Mouse (Mus musculus): Measurements from ENCODE around the gene H1f0. TPM values are rescaled to one million over a fixed set of nuclear protein-coding genes. Genes with fewer than 3 reads are reported as not detected.

The H1f0 gene
- polyA plus RNA-seq, 1 experiment from 2014 or later: 561 TPM

- Histone ChIP-seq H3K9me3 (no peaks in the 10 kb centered on the region), H3K36me3 (peaks cover 35% of the 10 kb centered on the region), H3K4me3 (no peak overlapping the region), H3K27ac (peak overlapping the region; percentile 54), H3K4me1 (replicated peaks) (peaks cover 27% of the 10 kb centered on the region), H3K27me3 (ENCODE audit: insufficient read depth, poor library complexity, severe bottlenecking) (peaks cover 15% of the 10 kb centered on the region)
- 68% methylated on average over 9 of the region's 9 CpGs for WGBS
- DNase-seq (ENCODE audit: low spot score): no peak
Measured at GRCm38 (mm10) chr15:79050160-79050845, 22.1 kb downstream of the H1f0 start.

GRCm38 (mm10) chr15:79050964-79051363 lies 22.7 kb downstream of the H1f0 start:
- DNase-seq (ENCODE audit: low spot score): no peak
- Histone ChIP-seq H3K9me3 (no peaks in the 10 kb centered on the region), H3K4me1 (replicated peaks) (peaks cover 23% of the 10 kb centered on the region), H3K4me3 (no peak overlapping the region), H3K27ac (no peak overlapping the region), H3K27me3 (ENCODE audit: insufficient read depth, poor library complexity, severe bottlenecking) (peaks cover 15% of the 10 kb centered on the region), H3K36me3 (peaks cover 42% of the 10 kb centered on the region)
- WGBS: 88% methylated on average over 2 of the region's 2 CpGs

GRCm38 (mm10) chr15:79051461-79052360 lies 23.5 kb downstream of the H1f0 start:
- Histone ChIP-seq H3K9me3 (no peaks in the 10 kb centered on the region), H3K4me3 (no peak overlapping the region), H3K27ac (no peak overlapping the region), H3K4me1 (replicated peaks) (peaks cover 23% of the 10 kb centered on the region), H3K36me3 (peaks cover 49% of the 10 kb centered on the region), H3K27me3 (ENCODE audit: insufficient read depth, poor library complexity, severe bottlenecking) (peaks cover 13% of the 10 kb centered on the region)
- 74% methylated on average over 13 of the region's 13 CpGs for WGBS
- DNase-seq (ENCODE audit: low spot score): no peak

GRCm38 (mm10) chr15:79052366-79052765 lies 24.1 kb downstream of the H1f0 start:
- Histone ChIP-seq H3K36me3 (peaks cover 56% of the 10 kb centered on the region), H3K9me3 (no peaks in the 10 kb centered on the region)
- 86% methylated on average over 2 of the region's 2 CpGs for WGBS

GRCm38 (mm10) chr15:79056601-79057000 lies 28.4 kb downstream of the H1f0 start:
- no peak overlapping the region for H3K27ac ChIP-seq
- whole genome bisulfite sequencing: 90% methylated on average over 7 of the region's 7 CpGs
- no peaks in the 10 kb centered on the region for H3K27me3 ChIP-seq (ENCODE audit: insufficient read depth, poor library complexity, severe bottlenecking)
- H3K4me1 ChIP-seq (replicated peaks): peaks cover 12% of the 10 kb centered on the region
- no peak overlapping the region for H3K4me3 ChIP-seq
- no peaks in the 10 kb centered on the region for H3K9me3 ChIP-seq
- DNase-seq (ENCODE audit: low spot score): no peak
- H3K36me3 ChIP-seq: peaks cover 94% of the 10 kb centered on the region

More at GRCm38 (mm10) chr15:79052366-79052765, 24.1 kb downstream of the H1f0 start:
- peaks cover 6% of the 10 kb centered on the region; the same call in 1 of the 2 replicates for H3K27me3 ChIP-seq (ENCODE audit: insufficient read depth, poor library complexity, severe bottlenecking)
- peaks cover 23% of the 10 kb centered on the region for H3K4me1 ChIP-seq (replicated peaks)
- H3K27ac ChIP-seq: no peak overlapping the region
- no peak for DNase-seq (ENCODE audit: low spot score)
- H3K4me3 ChIP-seq: no peak overlapping the region

- H3K4me1 ChIP-seq (replicated peaks): peaks cover 18% of the 10 kb centered on the region
- 87% methylated on average over 6 of the region's 6 CpGs for WGBS
- no peak overlapping the region for H3K4me3 ChIP-seq
- H3K36me3 ChIP-seq: peaks cover 83% of the 10 kb centered on the region
- H3K27ac ChIP-seq: no peak overlapping the region
- no peak for DNase-seq (ENCODE audit: low spot score)
- no peaks in the 10 kb centered on the region for H3K9me3 ChIP-seq
- H3K27me3 ChIP-seq (ENCODE audit: insufficient read depth, poor library complexity, severe bottlenecking): no peaks in the 10 kb centered on the region
Measured at GRCm38 (mm10) chr15:79057850-79058249, 29.6 kb downstream of the H1f0 start.

GRCm38 (mm10) chr15:79060887-79061565 lies 32.8 kb downstream of the H1f0 start:
- no peak for DNase-seq (ENCODE audit: low spot score)
- H3K36me3 ChIP-seq: peaks cover 52% of the 10 kb centered on the region
- WGBS: 88% methylated on average over 14 of the region's 14 CpGs

GRCm38 (mm10) chr15:79062376-79063159 lies 34.3 kb downstream of the H1f0 start, which contains the start of gene Ankrd54:
Ankrd54 (minus strand) TSS chr15:79062893.
- H3K36me3 ChIP-seq: peaks cover 36% of the 10 kb centered on the region
- H3K4me1 ChIP-seq (replicated peaks): peaks cover 35% of the 10 kb centered on the region
- H3K27ac ChIP-seq: peak within 1 kb of the TSS; percentile 93
- DNase-seq (ENCODE audit: low spot score): peak; percentile 98
- under 1% methylated on average over 80 of the region's 80 CpGs for WGBS
- no peaks in the 10 kb centered on the region for H3K9me3 ChIP-seq
- peak within 1 kb of the TSS; percentile 98 for H3K4me3 ChIP-seq
- no peaks in the 10 kb centered on the region for H3K27me3 ChIP-seq (ENCODE audit: insufficient read depth, poor library complexity, severe bottlenecking)

More at GRCm38 (mm10) chr15:79060887-79061565, 32.8 kb downstream of the H1f0 start:
- H3K27ac ChIP-seq: no peak overlapping the region
- no peaks in the 10 kb centered on the region for H3K27me3 ChIP-seq (ENCODE audit: insufficient read depth, poor library complexity, severe bottlenecking)
- H3K9me3 ChIP-seq: no peaks in the 10 kb centered on the region
- H3K4me1 ChIP-seq (replicated peaks): peaks cover 27% of the 10 kb centered on the region
- H3K4me3 ChIP-seq: peak overlapping the region; percentile 3; the same call in 1 of the 2 replicates

GRCm38 (mm10) chr15:79063160-79063740 lies 35.0 kb downstream of the H1f0 start:
- WGBS: 11% methylated on average over 14 of the region's 14 CpGs
- Histone ChIP-seq H3K27me3 (ENCODE audit: insufficient read depth, poor library complexity, severe bottlenecking) (no peaks in the 10 kb centered on the region), H3K4me3 (peak overlapping the region; percentile 98), H3K27ac (peak overlapping the region; percentile 75), H3K36me3 (peaks cover 29% of the 10 kb centered on the region), H3K9me3 (no peaks in the 10 kb centered on the region), H3K4me1 (replicated peaks) (peaks cover 35% of the 10 kb centered on the region)
- DNase-seq (ENCODE audit: low spot score): no peak

GRCm38 (mm10) chr15:79065086-79065770 lies 37.0 kb downstream of the H1f0 start:
- Histone ChIP-seq H3K36me3 (peaks cover 10% of the 10 kb centered on the region), H3K9me3 (no peaks in the 10 kb centered on the region), H3K4me3 (no peak overlapping the region), H3K27me3 (ENCODE audit: insufficient read depth, poor library complexity, severe bottlenecking) (peaks cover 7% of the 10 kb centered on the region), H3K27ac (no peak overlapping the region), H3K4me1 (replicated peaks) (peaks cover 35% of the 10 kb centered on the region)
- 68% methylated on average over 8 of the region's 8 CpGs for WGBS
- DNase-seq (ENCODE audit: low spot score): no peak

GRCm38 (mm10) chr15:79066276-79066675 lies 38.0 kb downstream of the H1f0 start:
- no peak overlapping the region for H3K4me3 ChIP-seq
- H3K36me3 ChIP-seq: no peaks in the 10 kb centered on the region
- peaks cover 29% of the 10 kb centered on the region for H3K4me1 ChIP-seq (replicated peaks)
- 60% methylated on average over 2 of the region's 2 CpGs for WGBS
- DNase-seq (ENCODE audit: low spot score): no peak
- H3K9me3 ChIP-seq: no peaks in the 10 kb centered on the region
- peaks cover 7% of the 10 kb centered on the region for H3K27me3 ChIP-seq (ENCODE audit: insufficient read depth, poor library complexity, severe bottlenecking)
- no peak overlapping the region for H3K27ac ChIP-seq

Data from hindbrain, embryonic 10.5 days (tissue).